Mouse (Mus musculus) stomach, postnatal 0 days (tissue): ENCODE measurements at regions not wholly inside any gene's neighbourhood (a gene's known extent, or its start where the extent isn't known, plus 50 kb on each side); places are given as distances from the start of the nearest gene placed in this dataset.

Experiments used
- CTCF ChIP-seq: IDR thresholded peaks from 2 replicates; pipeline ENCODE4 v1.5.1; 2016; ENCODE audit warnings: antibody characterized with exemption, low read depth, mild to moderate bottlenecking, moderate library complexity
- EP300 ChIP-seq: optimal IDR thresholded peaks from 2 replicates; pipeline ENCODE3; 2016; ENCODE audit warnings: antibody characterized with exemption

GRCm38 (mm10) chr3:82620418-82621003 lies 72.6 kb upstream of the Npy2r start:
- TF ChIP-seq EP300 (no peak), CTCF (no peak)
